Mouse (Mus musculus) myocyte (in vitro differentiated cells): ENCODE measurements around the gene Rin1. TPM values are rescaled to one million over a fixed set of nuclear protein-coding genes. Genes with fewer than 3 reads are reported as not detected.

Source experiments
- H3K27me3 ChIP-seq: one replicate; pipeline ENCODE4 v1.6.1; 2011; ENCODE audit not compliant: control insufficient read depth, insufficient read depth, insufficient read length
- H3K36me3 ChIP-seq: one replicate; pipeline ENCODE4 v1.6.1; 2011; ENCODE audit not compliant: control insufficient read depth, insufficient read depth
- H3K4me2 ChIP-seq: one replicate; pipeline ENCODE4 v1.6.1; 2011; ENCODE audit warnings: low read depth, control low read depth
- H3K4me3 ChIP-seq: one replicate; pipeline ENCODE4 v1.5.1; 2011; ENCODE audit warnings: mild to moderate bottlenecking, control low read depth, moderate library complexity
- H3K79me2 ChIP-seq: one replicate; pipeline ENCODE4 v1.6.1; 2011; ENCODE audit not compliant: control insufficient read depth, insufficient read depth
- H3ac ChIP-seq: one replicate; pipeline ENCODE4 v1.6.1; 2011; ENCODE audit not compliant: control insufficient read depth, insufficient read length
- CEBPB ChIP-seq: IDR thresholded peaks from 2 replicates; pipeline ENCODE4 v1.6.1; 2011; ENCODE audit warnings: mild to moderate bottlenecking, moderate library complexity; ENCODE audit not compliant: poor library complexity, insufficient read depth, severe bottlenecking
- E2F4 ChIP-seq: IDR thresholded peaks from one replicate; pipeline ENCODE4 v1.6.1; 2011; ENCODE audit warnings: mild to moderate bottlenecking, control low read depth, moderate library complexity; ENCODE audit not compliant: insufficient read depth
- MAX ChIP-seq: IDR thresholded peaks from one replicate; pipeline ENCODE4 v1.6.1; 2011; ENCODE audit warnings: low read depth, mild to moderate bottlenecking, control low read depth
- MYOD1 ChIP-seq, 3 experiments: IDR thresholded peaks; one replicate each; pipeline ENCODE4 v1.6.1; 2011; ENCODE audit warnings: control low read depth in 2 of 3, low read depth in 2 of 3, mild to moderate bottlenecking in 2 of 3, moderate library complexity in 1 of 3; ENCODE audit not compliant: insufficient read length in 2 of 3, control insufficient read depth in 1 of 3
- MYOG ChIP-seq, 3 experiments: IDR thresholded peaks; one replicate each; pipeline ENCODE4 v1.6.1; 2011; ENCODE audit warnings: control low read depth in 2 of 3, low read depth in 2 of 3, mild to moderate bottlenecking in 2 of 3; ENCODE audit not compliant: insufficient read length in 2 of 3, control insufficient read depth in 1 of 3, insufficient read depth in 1 of 3
- POLR2A ChIP-seq: IDR thresholded peaks from one replicate; pipeline ENCODE4 v1.6.1; 2011; ENCODE audit warnings: low read depth, mild to moderate bottlenecking, control low read depth, moderate library complexity; ENCODE audit not compliant: insufficient read length
- POLR2AphosphoS2 ChIP-seq: IDR thresholded peaks from one replicate; pipeline ENCODE4 v1.6.1; 2011; ENCODE audit warnings: low read depth, control low read depth; ENCODE audit not compliant: insufficient read length
- REST ChIP-seq: IDR thresholded peaks from one replicate; pipeline ENCODE4 v1.6.1; 2011; ENCODE audit warnings: mild to moderate bottlenecking, control low read depth, moderate library complexity; ENCODE audit not compliant: insufficient read depth, insufficient read length
- SRF ChIP-seq: IDR thresholded peaks from one replicate; pipeline ENCODE4 v1.6.1; 2011; ENCODE audit warnings: low read depth; ENCODE audit not compliant: control insufficient read depth, insufficient read length
- TCF12 ChIP-seq: IDR thresholded peaks from one replicate; pipeline ENCODE4 v1.6.1; 2011; ENCODE audit warnings: mild to moderate bottlenecking, control low read depth; ENCODE audit not compliant: poor library complexity, insufficient read depth, severe bottlenecking
- TCF3 ChIP-seq: IDR thresholded peaks from one replicate; pipeline ENCODE4 v1.6.1; 2011; ENCODE audit warnings: low read depth, control low read depth; ENCODE audit not compliant: insufficient read length
- USF1 ChIP-seq: IDR thresholded peaks from one replicate; pipeline ENCODE4 v1.6.1; 2011; ENCODE audit warnings: low read depth, mild to moderate bottlenecking, control low read depth, moderate library complexity
- polyA plus RNA-seq: library from polyadenylated mRNA; unstranded; fragments of >200 nt; fragmentation: generic; extraction: Trizol; gene quantifications from one replicate; pipeline ENCODE4 v1.2.1, GENCODE M21; 2012; ENCODE audit warnings: missing spikeins

Gene Rin1
- polyA plus RNA-seq, 1 experiment, result 63.9 TPM

DNA sequence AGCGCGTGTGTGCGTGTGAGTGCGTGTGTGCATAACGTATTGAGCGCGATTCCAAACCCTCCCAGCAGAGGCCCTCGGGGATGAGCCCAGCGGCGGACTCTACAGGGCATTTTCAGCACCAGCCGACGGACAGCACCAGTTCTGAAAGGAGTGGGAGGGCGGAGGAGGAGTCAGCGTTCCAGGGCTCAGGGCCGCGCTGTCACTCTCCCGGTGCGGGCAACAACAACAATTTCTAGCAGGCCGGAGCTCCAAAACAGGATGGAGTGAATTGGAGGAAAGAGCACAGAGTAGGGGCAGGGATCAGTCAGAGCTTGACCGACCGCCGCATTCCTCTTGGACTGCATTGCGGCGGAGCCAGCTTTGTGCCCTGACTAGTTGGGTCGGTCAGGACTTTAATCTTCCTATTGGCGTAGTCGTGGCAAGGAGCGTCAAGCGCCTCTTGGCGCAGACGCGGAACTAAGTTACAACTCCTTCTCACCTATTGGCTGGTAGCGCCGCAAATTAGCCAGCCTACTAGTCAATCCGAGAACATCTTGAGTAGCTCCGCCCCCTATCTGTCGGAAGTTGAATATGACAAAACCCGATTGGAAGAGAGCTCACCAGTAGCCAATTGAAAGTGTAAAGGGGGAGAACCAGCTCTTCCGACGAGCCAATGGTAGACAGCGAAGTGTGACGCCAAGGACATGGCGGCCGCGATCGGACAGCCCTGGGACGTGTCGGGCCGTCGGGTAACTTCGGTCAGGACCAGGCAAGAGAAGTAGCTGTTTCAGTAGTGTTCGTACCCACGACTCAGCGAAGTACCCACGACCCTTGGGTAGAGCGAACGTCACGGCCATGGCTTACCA is 37.8 kb downstream of the Rin1 start, which contains the start of gene Yif1a:
Gene Yif1a, plus strand, starts transcription at position 655 of the 845 bp plus-strand sequence.
- Histone ChIP-seq H3K79me2 (no peaks in the 10 kb centered on the region), H3ac (peak within 1 kb of the TSS; percentile 44)
- peak; percentile 91 for TF ChIP-seq POLR2A
- peak; percentile 88 for TF ChIP-seq REST
- TF ChIP-seq TCF12, result no peak
- TF ChIP-seq POLR2AphosphoS2, result peak; percentile 90

DNA sequence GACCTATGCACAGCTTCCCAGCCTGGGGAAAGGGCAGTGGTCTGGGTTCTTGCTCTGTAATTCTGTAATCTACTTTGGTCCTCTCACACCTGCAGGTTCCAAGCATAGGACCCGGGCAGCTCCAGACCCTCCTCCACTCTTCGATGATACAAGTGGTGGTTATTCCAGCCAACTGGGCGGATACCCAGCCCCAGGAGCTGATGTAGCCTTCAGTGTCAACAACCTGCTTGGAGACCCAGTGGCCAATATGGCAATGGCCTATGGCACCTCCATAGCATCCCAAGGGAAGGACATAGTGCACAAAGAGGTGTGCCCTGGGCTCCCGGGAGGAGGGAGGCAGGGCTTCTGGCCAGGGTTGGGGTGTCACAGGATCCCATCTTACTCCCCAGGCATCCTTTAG is 39.0 kb downstream of the Rin1 start:
- peak overlapping the region; percentile 60 for H3K4me3 ChIP-seq
- H3ac ChIP-seq, result peak overlapping the region; percentile 44
- peak overlapping the region; percentile 73 for H3K4me2 ChIP-seq
- TF ChIP-seq SRF, result no peak
- no peak for TF ChIP-seq E2F4
- no peak for TF ChIP-seq MYOG (IDR thresholded peaks at IDR 0.05; ENCODE audit: control insufficient read depth in 1 of 3, insufficient read depth in 1 of 3, insufficient read length in 2 of 3, low read depth in 2 of 3)
- TF ChIP-seq POLR2A, result no peak
- TF ChIP-seq MYOD1 (IDR thresholded peaks at IDR 0.05; ENCODE audit: control insufficient read depth in 1 of 3, insufficient read length in 2 of 3, low read depth in 2 of 3), result no peak
- TF ChIP-seq REST, result no peak
- no peak for TF ChIP-seq TCF12
- no peak for TF ChIP-seq TCF3
- no peak for TF ChIP-seq CEBPB
- no peak for TF ChIP-seq MAX
- no peak for TF ChIP-seq USF1
- TF ChIP-seq POLR2AphosphoS2, result no peak
- no peaks in the 10 kb centered on the region for H3K27me3 ChIP-seq
- H3K36me3 ChIP-seq, result no peaks in the 10 kb centered on the region
- no peaks in the 10 kb centered on the region for H3K79me2 ChIP-seq

More for the DNA sequence above, 37.8 kb downstream of the Rin1 start, which contains the start of gene Yif1a:
- Histone ChIP-seq H3K4me2 (peak within 1 kb of the TSS; percentile 77), H3K27me3 (no peaks in the 10 kb centered on the region), H3K4me3 (peak within 1 kb of the TSS; percentile 60), H3K36me3 (no peaks in the 10 kb centered on the region)

DNA sequence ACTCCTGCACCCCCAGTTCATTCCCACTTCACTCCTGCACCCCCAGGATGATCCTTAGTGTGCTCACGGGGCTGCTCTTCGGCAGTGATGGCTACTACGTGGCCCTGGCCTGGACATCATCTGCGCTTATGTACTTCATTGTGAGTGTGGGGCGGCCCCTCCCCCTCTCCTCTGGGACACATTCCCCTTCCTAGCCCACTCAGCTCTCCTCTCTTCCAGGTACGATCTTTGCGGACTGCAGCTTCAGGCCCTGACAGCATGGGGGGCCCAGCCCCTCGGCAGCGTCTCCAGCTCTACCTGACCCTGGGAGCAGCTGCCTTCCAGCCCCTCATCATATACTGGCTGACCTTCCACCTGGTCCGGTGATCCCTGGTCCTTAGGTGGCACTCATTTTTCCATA is 41.8 kb downstream of the Rin1 start:
- no peak for TF ChIP-seq REST
- no peak for TF ChIP-seq TCF12
- no peak for TF ChIP-seq MAX
- TF ChIP-seq MYOG (IDR thresholded peaks at IDR 0.05; ENCODE audit: control insufficient read depth in 1 of 3, insufficient read depth in 1 of 3, insufficient read length in 2 of 3, low read depth in 2 of 3), result no peak
- no peak for TF ChIP-seq POLR2AphosphoS2
- no peak for TF ChIP-seq POLR2A
- no peaks in the 10 kb centered on the region for H3K36me3 ChIP-seq
- no peak overlapping the region for H3K4me2 ChIP-seq
- H3ac ChIP-seq, result no peak overlapping the region
- no peaks in the 10 kb centered on the region for H3K27me3 ChIP-seq
- H3K79me2 ChIP-seq, result no peaks in the 10 kb centered on the region
- no peak overlapping the region for H3K4me3 ChIP-seq

DNA sequence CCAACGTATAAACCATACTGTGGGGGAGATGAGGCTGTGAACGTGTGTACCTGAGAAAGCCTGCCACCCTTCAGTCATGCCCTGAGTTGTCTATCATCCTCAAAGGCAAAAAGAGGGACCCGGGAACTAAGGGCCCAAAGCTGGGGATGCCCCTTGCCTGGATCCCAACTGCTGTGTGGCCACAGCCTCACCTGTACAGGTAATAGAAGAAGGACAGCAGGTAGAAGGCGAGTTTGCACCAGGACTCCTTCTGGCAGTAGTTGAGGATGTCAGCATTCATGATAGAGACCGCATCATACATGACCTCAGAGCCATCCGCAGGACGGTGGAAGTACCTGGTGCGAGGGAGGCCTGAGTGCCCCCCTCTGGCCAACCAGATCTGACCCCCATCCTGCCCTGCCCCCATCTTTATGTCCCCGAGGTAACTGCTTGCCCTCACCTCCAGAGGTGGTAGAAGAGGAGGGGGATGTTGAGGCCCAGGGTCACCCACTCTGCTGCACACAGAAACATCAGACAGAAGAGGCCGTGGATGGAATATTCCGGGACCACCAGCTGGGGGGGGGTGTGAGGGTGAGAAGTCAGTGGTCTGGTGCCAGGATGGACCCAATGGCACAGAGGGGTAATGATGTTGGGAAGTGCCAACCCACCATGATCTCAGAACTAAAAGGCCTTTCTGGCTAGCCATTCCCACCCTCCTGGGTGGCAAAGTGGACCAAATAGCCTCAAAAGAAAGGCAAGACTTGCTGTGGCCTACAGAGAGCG is 43.4 kb downstream of the Rin1 start:
- H3K79me2 ChIP-seq, result no peaks in the 10 kb centered on the region
- no peak overlapping the region for H3K4me2 ChIP-seq
- no peak for TF ChIP-seq REST
- TF ChIP-seq MYOD1 (IDR thresholded peaks at IDR 0.05; ENCODE audit: control insufficient read depth in 1 of 3, insufficient read length in 2 of 3, low read depth in 2 of 3), result no peak
- no peak for TF ChIP-seq TCF12
- no peak for TF ChIP-seq POLR2AphosphoS2
- no peak for TF ChIP-seq MYOG (IDR thresholded peaks at IDR 0.05; ENCODE audit: control insufficient read depth in 1 of 3, insufficient read depth in 1 of 3, insufficient read length in 2 of 3, low read depth in 2 of 3)
- TF ChIP-seq E2F4, result no peak
- no peak for TF ChIP-seq USF1
- TF ChIP-seq MAX, result no peak
- no peak for TF ChIP-seq TCF3
- no peak for TF ChIP-seq CEBPB
- no peak for TF ChIP-seq SRF
- no peak for TF ChIP-seq POLR2A
- no peak overlapping the region for H3K4me3 ChIP-seq
- no peaks in the 10 kb centered on the region for H3K36me3 ChIP-seq
- no peaks in the 10 kb centered on the region for H3K27me3 ChIP-seq
- H3ac ChIP-seq, result no peak overlapping the region
